Mouse (Mus musculus): ENCODE measurements at regions not wholly inside any gene's neighbourhood (a gene's known extent, or its start where the extent isn't known, plus 50 kb on each side); places are given as distances from the start of the nearest gene placed in this dataset.

GRCm38 (mm10) chr12:110371886-110372690 is 74.8 kb upstream of the Ppp2r5c start:
- H3K36me3 ChIP-seq (ENCODE audit: insufficient read depth): no peaks in the 10 kb centered on the region
- ATAC-seq (ENCODE audit: insufficient read depth) (no peak), DNase-seq (no peak)
- peaks cover 26% of the 10 kb centered on the region for H3K27me3 ChIP-seq (ENCODE audit: insufficient read depth, low read length)
- no peak overlapping the region for H3K27ac ChIP-seq (ENCODE audit: low read depth)
- no peak overlapping the region for H3K9ac ChIP-seq
- H3K9me3 ChIP-seq (ENCODE audit: low read depth, low read length): no peaks in the 10 kb centered on the region
- no peak overlapping the region for H3K4me2 ChIP-seq
- no peak overlapping the region for H3K4me3 ChIP-seq (ENCODE audit: low read depth, low read length)
- 75% methylated on average over 13 of the region's 13 CpGs for WGBS
- no peak for TF ChIP-seq CTCF (IDR thresholded peaks at IDR 0.05; ENCODE audit: low read depth)
- H3K4me1 ChIP-seq (ENCODE audit: insufficient read depth): no peaks in the 10 kb centered on the region

GRCm38 (mm10) chr12:110372986-110373385 is 73.9 kb upstream of the Ppp2r5c start:
- Histone ChIP-seq H3K9ac (no peak overlapping the region), H3K4me2 (no peak overlapping the region), H3K9me3 (ENCODE audit: low read depth, low read length) (no peaks in the 10 kb centered on the region), H3K27ac (ENCODE audit: low read depth) (no peak overlapping the region), H3K4me3 (ENCODE audit: low read depth, low read length) (no peak overlapping the region), H3K27me3 (ENCODE audit: insufficient read depth, low read length) (peaks cover 26% of the 10 kb centered on the region), H3K36me3 (ENCODE audit: insufficient read depth) (no peaks in the 10 kb centered on the region), H3K4me1 (ENCODE audit: insufficient read depth) (no peaks in the 10 kb centered on the region)
- WGBS: 55% methylated on average over 9 of the region's 9 CpGs
- peak; percentile 28; the same call in 1 of the 2 replicates for ATAC-seq (ENCODE audit: insufficient read depth)
- no peak for TF ChIP-seq CTCF (IDR thresholded peaks at IDR 0.05; ENCODE audit: low read depth)
- no peak for DNase-seq

- 3% methylated on average over 27 of the region's 27 CpGs for WGBS
- Histone ChIP-seq H3K9ac (no peak overlapping the region), H3K4me2 (peak overlapping the region; percentile 16; the same call in 1 of the 2 replicates), H3K27me3 (ENCODE audit: insufficient read depth, low read length) (peaks cover 26% of the 10 kb centered on the region), H3K4me1 (ENCODE audit: insufficient read depth) (no peaks in the 10 kb centered on the region), H3K4me3 (ENCODE audit: low read depth, low read length) (no peak overlapping the region), H3K36me3 (ENCODE audit: insufficient read depth) (no peaks in the 10 kb centered on the region), H3K9me3 (ENCODE audit: low read depth, low read length) (no peaks in the 10 kb centered on the region), H3K27ac (ENCODE audit: low read depth) (no peak overlapping the region)
- DNase-seq: peak; percentile 93
- peak; percentile 99 for TF ChIP-seq CTCF (IDR thresholded peaks at IDR 0.05; ENCODE audit: low read depth)
- peak; percentile 84 for ATAC-seq (ENCODE audit: insufficient read depth)
Measured at GRCm38 (mm10) chr12:110373408-110374065, 73.4 kb upstream of the Ppp2r5c start.

- ATAC-seq (ENCODE audit: insufficient read depth): no peak
- Histone ChIP-seq H3K4me1 (ENCODE audit: insufficient read depth) (no peaks in the 10 kb centered on the region), H3K4me2 (no peak overlapping the region), H3K27me3 (ENCODE audit: insufficient read depth, low read length) (peaks cover 26% of the 10 kb centered on the region), H3K27ac (ENCODE audit: low read depth) (no peak overlapping the region), H3K9me3 (ENCODE audit: low read depth, low read length) (no peaks in the 10 kb centered on the region), H3K4me3 (ENCODE audit: low read depth, low read length) (no peak overlapping the region), H3K9ac (no peak overlapping the region), H3K36me3 (ENCODE audit: insufficient read depth) (no peaks in the 10 kb centered on the region)
- TF ChIP-seq CTCF (IDR thresholded peaks at IDR 0.05; ENCODE audit: low read depth): no peak
- WGBS: 4% methylated on average over 15 of the region's 15 CpGs
- DNase-seq: peak; percentile 26
Measured at GRCm38 (mm10) chr12:110375139-110375538, 71.8 kb upstream of the Ppp2r5c start.

GRCm38 (mm10) chr12:110376062-110376837 is 70.7 kb upstream of the Ppp2r5c start:
- H3K36me3 ChIP-seq (ENCODE audit: insufficient read depth): no peaks in the 10 kb centered on the region
- no peaks in the 10 kb centered on the region for H3K9me3 ChIP-seq (ENCODE audit: low read depth, low read length)
- peak; percentile 47 for TF ChIP-seq CTCF (IDR thresholded peaks at IDR 0.05; ENCODE audit: low read depth)
- H3K4me3 ChIP-seq (ENCODE audit: low read depth, low read length): no peak overlapping the region
- peaks cover 26% of the 10 kb centered on the region for H3K27me3 ChIP-seq (ENCODE audit: insufficient read depth, low read length)
- ATAC-seq (ENCODE audit: insufficient read depth) (no peak), DNase-seq (peak; percentile 37)
- H3K9ac ChIP-seq: no peak overlapping the region
- no peak overlapping the region for H3K4me2 ChIP-seq
- no peaks in the 10 kb centered on the region for H3K4me1 ChIP-seq (ENCODE audit: insufficient read depth)
- 35% methylated on average over 7 of the region's 7 CpGs for WGBS
- H3K27ac ChIP-seq (ENCODE audit: low read depth): no peak overlapping the region

GRCm38 (mm10) chr12:110376838-110377150 is 70.1 kb upstream of the Ppp2r5c start:
- Histone ChIP-seq H3K4me1 (ENCODE audit: insufficient read depth) (no peaks in the 10 kb centered on the region), H3K27me3 (ENCODE audit: insufficient read depth, low read length) (peaks cover 26% of the 10 kb centered on the region), H3K36me3 (ENCODE audit: insufficient read depth) (no peaks in the 10 kb centered on the region), H3K4me3 (ENCODE audit: low read depth, low read length) (no peak overlapping the region), H3K4me2 (no peak overlapping the region), H3K9ac (no peak overlapping the region), H3K27ac (ENCODE audit: low read depth) (no peak overlapping the region), H3K9me3 (ENCODE audit: low read depth, low read length) (no peaks in the 10 kb centered on the region)
- DNase-seq (no peak), ATAC-seq (ENCODE audit: insufficient read depth) (no peak)
- 37% methylated on average over 4 of the region's 4 CpGs for WGBS
- no peak for TF ChIP-seq CTCF (IDR thresholded peaks at IDR 0.05; ENCODE audit: low read depth)

- no peak for TF ChIP-seq CTCF (IDR thresholded peaks at IDR 0.05; ENCODE audit: low read depth)
- H3K27ac ChIP-seq (ENCODE audit: low read depth): no peak overlapping the region
- DNase-seq (no peak), ATAC-seq (ENCODE audit: insufficient read depth) (no peak)
- 57% methylated on average over 6 of the region's 6 CpGs for WGBS
- no peaks in the 10 kb centered on the region for H3K4me1 ChIP-seq (ENCODE audit: insufficient read depth)
- H3K27me3 ChIP-seq (ENCODE audit: insufficient read depth, low read length): peaks cover 26% of the 10 kb centered on the region
- no peak overlapping the region for H3K4me2 ChIP-seq
- H3K9ac ChIP-seq: no peak overlapping the region
- no peaks in the 10 kb centered on the region for H3K9me3 ChIP-seq (ENCODE audit: low read depth, low read length)
- H3K36me3 ChIP-seq (ENCODE audit: insufficient read depth): no peaks in the 10 kb centered on the region
- no peak overlapping the region for H3K4me3 ChIP-seq (ENCODE audit: low read depth, low read length)
Measured at GRCm38 (mm10) chr12:110377306-110377705, 69.6 kb upstream of the Ppp2r5c start.
